8 mouse cellular contexts compared by ENCODE assay signal in the genomic region with DNA sequence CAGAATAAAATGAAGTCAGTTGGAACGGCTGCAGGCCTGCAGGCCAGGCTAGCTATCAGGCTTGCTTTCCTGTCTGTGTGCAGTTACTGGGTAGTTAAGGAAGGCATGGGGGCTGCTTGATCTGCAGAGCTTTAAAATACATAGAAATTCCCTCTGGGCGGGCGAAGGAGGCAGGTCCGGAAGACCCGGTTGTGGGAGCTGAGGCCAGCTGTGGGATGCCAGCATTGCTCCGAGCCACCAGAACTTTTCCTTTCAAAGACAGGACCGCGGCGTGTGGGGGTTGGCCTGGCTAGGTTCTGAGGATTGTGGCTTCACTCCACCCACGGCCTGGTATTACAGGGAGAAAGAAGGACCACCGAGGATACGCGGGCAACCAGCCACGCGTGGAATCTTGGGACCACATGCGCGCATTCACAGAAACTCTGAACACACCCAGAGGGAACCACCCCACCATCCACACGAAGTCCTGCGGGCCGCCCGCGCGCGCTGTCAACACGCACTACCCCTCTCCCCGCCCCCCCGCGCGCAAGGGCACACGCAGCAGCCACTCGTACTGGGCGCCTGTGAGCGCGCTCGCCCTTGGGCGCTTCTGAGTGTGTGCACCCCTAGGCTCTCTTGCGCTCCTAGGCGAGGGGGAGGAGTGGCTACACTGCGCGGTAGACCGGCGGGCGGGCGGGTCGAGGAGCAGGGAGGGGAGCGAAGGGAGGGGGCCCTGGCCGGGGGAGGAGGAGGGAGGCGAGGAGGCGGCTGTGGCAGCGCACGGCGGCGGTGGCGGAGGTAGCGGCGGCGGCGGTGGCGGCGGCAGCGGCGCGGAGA. TPM values are rescaled to one million over a fixed set of nuclear protein-coding genes. Genes with fewer than 3 reads are reported as not detected.
DNase-seq lines count a peak whose midpoint lies in the region; ATAC-seq lines count a peak whose summit lies in the region.

A gene (plus strand): TSS at position 600 of the 816 bp plus-strand sequence.

- peaks cover 30% of the 10 kb centered on the region for H3K27me3 ChIP-seq in embryonic facial prominence, embryonic 13.5 days
- peaks cover 19% of the 10 kb centered on the region for H3K27me3 ChIP-seq in liver, embryonic 16.5 days (ENCODE audit: control insufficient read depth, insufficient read depth, low read depth, low read length)

- H3K4me3 ChIP-seq in embryonic facial prominence, embryonic 13.5 days: peak within 1 kb of the TSS; percentile 61
- peak within 1 kb of the TSS; percentile 41 for H3K4me3 ChIP-seq in liver, embryonic 16.5 days (ENCODE audit: low read depth, low read length)

- intact Hi-C loops in heart, postnatal 10 days (cut with DNase I): no loop called here

- 1% methylated on average over 52 of the region's 63 CpGs for WGBS in embryonic facial prominence, embryonic 13.5 days
- 2% methylated on average over 46 of the region's 63 CpGs for WGBS in liver, embryonic 16.5 days (ENCODE audit: insufficient replicate concordance)

- DNase-seq in ovary, adult 18-20 months (ENCODE audit: low spot score): peak; percentile 71
- no peak for DNase-seq in ovary, postnatal 10 days (ENCODE audit: low spot score)
- peak; percentile 58 to 62 for DNase-seq in heart, postnatal 10 days
- DNase-seq in kidney, postnatal 36 days: peak; percentile 44 to 69
- peak; percentile 75 for DNase-seq in neural tube, embryonic 10.5 days (ENCODE audit: extremely low spot score, low spot score)
- DNase-seq in testis, postnatal 10 days (ENCODE audit: low spot score): peak; percentile 67

- no peaks in the 10 kb centered on the region for H3K36me3 ChIP-seq in embryonic facial prominence, embryonic 13.5 days
- no peaks in the 10 kb centered on the region for H3K36me3 ChIP-seq in liver, embryonic 16.5 days (ENCODE audit: control insufficient read depth, insufficient read depth)

- H3K9ac ChIP-seq in embryonic facial prominence, embryonic 13.5 days: peak within 1 kb of the TSS; percentile 75
- H3K9ac ChIP-seq in liver, embryonic 16.5 days (ENCODE audit: low read depth, low read length): no peak within 1 kb of the TSS

- H3K4me2 ChIP-seq in embryonic facial prominence, embryonic 13.5 days: peak within 1 kb of the TSS; percentile 94
- H3K4me2 ChIP-seq in liver, embryonic 16.5 days (ENCODE audit: low read depth, low read length): peak within 1 kb of the TSS; percentile 62

- peaks cover 22% of the 10 kb centered on the region; the same call in 1 of the 2 replicates for H3K4me1 ChIP-seq in embryonic facial prominence, embryonic 13.5 days
- H3K4me1 ChIP-seq in liver, embryonic 16.5 days (ENCODE audit: control insufficient read depth, low read depth, low read length): peaks cover 3% of the 10 kb centered on the region; the same call in 1 of the 2 replicates

- ATAC-seq in embryonic facial prominence, embryonic 13.5 days (ENCODE audit: insufficient number of reproducible peaks, insufficient read depth, low FRiP score, low TSS enrichment, low read depth): peak; percentile 86
- peak; percentile 45; the same call in 1 of the 2 replicates for ATAC-seq in liver, embryonic 16.5 days (ENCODE audit: low read depth)

- H3K27ac ChIP-seq in embryonic facial prominence, embryonic 13.5 days: peak within 1 kb of the TSS; percentile 29
- H3K27ac ChIP-seq in liver, embryonic 16.5 days (ENCODE audit: low read length): no peak within 1 kb of the TSS

- H3K9me3 ChIP-seq in embryonic facial prominence, embryonic 13.5 days: no peaks in the 10 kb centered on the region
- no peaks in the 10 kb centered on the region for H3K9me3 ChIP-seq in liver, embryonic 16.5 days (replicated peaks; ENCODE audit: control insufficient read depth, low read length)

RNA-seq across cellular contexts. Expression of the gene that starts here (rescaled TPM):
- 7.1 and 8.8 TPM in 2 replicates for polyA plus RNA-seq in embryonic facial prominence, embryonic 13.5 days (2015; fragmentation: Nextera tagmentation; extraction: Ambion mirVana)
- 1 to 10 TPM; 2.7 to 2.8 TPM for total RNA-seq in heart, postnatal 10 days (2021)
- polyA plus RNA-seq in liver, embryonic 16.5 days (2015; fragmentation: Nextera tagmentation; extraction: Ambion mirVana): 0.31 and 0.34 TPM in 2 replicates

Comparison
In these comparisons a context has a peak if more than half of its experiments do, and no peak if none do; other contexts are left out.
1. Peak in ATAC-seq, H3K4me3 ChIP-seq and H3K4me2 ChIP-seq in liver, embryonic 16.5 days; RNA of the gene not detected or under 1 TPM.